Mouse (Mus musculus): Measurements from ENCODE around the gene Shf.
"Not testable (repeated sequence)": the region's sequence is repeated elsewhere in the genome, so short reads cannot be mapped to it uniquely, and the experiment has no call there.

DNA sequence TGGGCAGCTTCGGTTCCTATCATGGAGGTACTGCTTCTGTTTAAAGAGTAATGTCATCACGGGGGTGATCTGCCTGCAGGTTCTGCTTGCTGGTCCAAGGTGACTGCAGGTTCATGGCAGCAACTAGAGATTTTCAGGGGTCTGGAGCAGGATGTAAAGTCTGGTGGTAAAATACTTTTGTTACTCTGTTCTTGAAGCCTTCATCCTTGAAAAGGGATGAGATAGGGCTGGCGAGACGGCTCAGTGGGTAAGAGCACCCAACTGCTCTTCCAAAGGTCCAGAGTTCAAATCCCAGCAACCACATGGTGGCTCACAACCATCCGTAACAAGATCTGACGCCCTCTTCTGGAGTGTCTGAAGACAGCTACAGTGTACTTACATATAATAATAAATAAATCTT, 38.6 kb downstream of the Shf start:
- TF ChIP-seq CTCF (IDR thresholded peaks at IDR 0.05); EP300 (IDR thresholded peaks at IDR 0.05; ENCODE audit: insufficient read depth, low read depth, low read length); POLR2A (IDR thresholded peaks at IDR 0.05; ENCODE audit: insufficient read depth, low read depth, low read length): not testable (repeated sequence)

Data from heart, adult 2 months (tissue).